Mouse (Mus musculus): ENCODE data around the gene Msn.

Msn gene

DNA sequence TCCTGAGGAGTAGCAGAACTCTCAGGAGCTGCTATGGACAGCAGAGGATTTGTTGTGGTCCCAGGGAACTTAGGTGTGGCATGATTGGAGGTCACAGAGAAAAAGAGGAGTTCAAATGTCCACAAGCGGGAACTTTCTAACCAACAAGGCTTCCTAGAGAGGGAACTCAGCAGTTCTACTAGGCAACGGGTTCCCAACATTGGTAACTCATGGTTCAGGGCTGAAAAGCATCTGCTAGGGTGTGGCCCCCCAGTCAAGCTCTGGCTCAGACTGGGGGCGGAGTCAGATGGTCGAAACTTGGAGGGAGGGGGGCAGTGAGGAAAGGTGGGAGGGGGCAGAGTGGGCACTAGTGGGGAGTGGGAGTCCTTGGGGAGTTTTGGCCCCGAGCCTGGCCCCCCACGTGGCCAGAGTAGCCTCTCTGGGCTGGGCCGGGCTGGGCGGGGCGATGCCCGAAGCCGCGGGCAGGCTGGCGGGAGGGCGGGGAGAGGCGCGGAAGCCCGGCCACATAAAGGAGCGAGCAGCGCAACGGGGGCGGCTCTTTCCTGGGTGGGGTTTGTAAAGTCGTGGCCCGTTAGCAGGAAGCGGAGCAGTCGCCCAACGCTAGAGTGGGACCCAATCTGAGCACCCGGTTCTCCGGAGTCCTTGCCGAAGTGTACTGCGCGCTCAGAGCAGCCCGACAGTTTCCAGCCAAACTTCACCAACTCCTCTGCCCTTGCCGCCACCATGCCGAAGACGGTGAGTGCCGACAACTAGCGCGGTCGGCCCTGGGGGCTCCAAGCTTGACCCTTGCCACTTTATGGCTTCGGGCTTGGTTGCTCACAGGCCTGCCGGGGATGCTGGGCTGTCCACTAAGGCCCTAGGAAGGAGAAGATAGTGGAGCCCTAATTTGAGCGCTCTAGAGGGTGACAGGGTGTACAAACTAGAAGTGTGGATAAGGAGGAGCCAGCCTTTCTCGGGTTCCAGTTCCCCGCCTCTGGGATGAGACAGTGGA, at the start of gene Msn:
Gene Msn (plus strand): TSS at position 534 of the 991 bp plus-strand sequence.
- peak; percentile 86 for DNase-seq (ENCODE audit: low read depth)

- no peak for DNase-seq (ENCODE audit: low read depth)
Measured at GRCm38 (mm10) chrX:96052798-96053197, 43.0 kb upstream of the Msn start.

DNA sequence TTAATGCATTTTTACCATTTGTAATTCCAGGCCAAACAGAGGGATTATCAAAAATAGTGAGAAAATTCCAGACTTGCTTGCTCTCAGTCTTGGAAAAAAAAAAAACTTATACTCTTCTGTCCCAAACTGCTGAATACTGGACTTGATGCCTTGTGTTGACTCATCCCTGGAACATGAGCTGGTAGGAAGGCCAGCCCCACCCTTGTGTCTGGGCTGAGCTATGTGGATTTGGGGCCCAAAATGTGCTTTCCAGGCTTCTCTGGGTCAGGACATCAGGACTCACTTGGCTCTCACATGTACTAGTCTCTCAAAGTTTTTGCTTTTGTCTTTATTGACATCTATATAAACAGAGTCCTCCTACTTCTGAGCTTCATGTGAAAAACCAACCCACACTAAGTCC, 18.1 kb upstream of the Msn start:
- no peak for DNase-seq (ENCODE audit: low read depth)

GRCm38 (mm10) chrX:96086259-96086658, 9.6 kb upstream of the Msn start:
- DNase-seq (ENCODE audit: low read depth), result no peak

DNA sequence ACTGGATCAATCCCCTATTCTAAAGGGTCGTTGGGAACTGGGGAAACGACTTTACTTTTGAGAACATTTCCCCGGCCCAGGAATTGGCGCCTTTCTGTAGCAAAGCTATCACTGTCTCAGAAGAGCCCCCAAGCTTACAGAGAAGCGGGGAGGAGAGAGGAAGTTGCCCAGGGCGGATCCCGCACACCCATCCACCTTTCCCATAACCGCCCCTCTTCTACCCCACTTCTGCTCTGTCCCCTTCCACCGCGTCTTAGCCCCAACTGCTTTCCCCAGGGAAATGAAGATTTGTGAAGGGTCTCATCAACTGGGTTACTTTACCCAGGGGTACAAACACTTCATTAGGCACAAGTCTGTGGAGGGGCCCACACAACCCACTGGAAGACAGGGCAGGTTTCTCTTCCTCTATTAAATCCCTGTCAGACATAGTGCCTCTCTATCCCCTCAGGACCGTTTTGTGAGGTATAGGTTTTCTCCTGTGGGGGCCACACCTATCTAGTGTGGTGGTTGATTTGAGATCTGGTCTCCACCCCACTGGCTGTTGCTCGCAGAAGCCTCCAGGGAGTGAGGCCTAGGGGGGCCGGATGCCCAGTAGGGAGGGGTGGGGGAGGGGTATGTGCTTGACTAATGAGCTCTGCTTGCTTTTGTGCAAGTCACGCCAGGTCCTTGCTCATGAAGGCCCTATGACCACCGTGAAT, 820 bp downstream of the Msn start:
- peak; percentile 86 for DNase-seq (ENCODE audit: low read depth)

GRCm38 (mm10) chrX:96097491-96097970, 1.7 kb downstream of the Msn start:
- peak; percentile 56 for DNase-seq (ENCODE audit: low read depth)

GRCm38 (mm10) chrX:96099003-96099402, 3.2 kb downstream of the Msn start:
- DNase-seq (ENCODE audit: low read depth), result no peak

DNA sequence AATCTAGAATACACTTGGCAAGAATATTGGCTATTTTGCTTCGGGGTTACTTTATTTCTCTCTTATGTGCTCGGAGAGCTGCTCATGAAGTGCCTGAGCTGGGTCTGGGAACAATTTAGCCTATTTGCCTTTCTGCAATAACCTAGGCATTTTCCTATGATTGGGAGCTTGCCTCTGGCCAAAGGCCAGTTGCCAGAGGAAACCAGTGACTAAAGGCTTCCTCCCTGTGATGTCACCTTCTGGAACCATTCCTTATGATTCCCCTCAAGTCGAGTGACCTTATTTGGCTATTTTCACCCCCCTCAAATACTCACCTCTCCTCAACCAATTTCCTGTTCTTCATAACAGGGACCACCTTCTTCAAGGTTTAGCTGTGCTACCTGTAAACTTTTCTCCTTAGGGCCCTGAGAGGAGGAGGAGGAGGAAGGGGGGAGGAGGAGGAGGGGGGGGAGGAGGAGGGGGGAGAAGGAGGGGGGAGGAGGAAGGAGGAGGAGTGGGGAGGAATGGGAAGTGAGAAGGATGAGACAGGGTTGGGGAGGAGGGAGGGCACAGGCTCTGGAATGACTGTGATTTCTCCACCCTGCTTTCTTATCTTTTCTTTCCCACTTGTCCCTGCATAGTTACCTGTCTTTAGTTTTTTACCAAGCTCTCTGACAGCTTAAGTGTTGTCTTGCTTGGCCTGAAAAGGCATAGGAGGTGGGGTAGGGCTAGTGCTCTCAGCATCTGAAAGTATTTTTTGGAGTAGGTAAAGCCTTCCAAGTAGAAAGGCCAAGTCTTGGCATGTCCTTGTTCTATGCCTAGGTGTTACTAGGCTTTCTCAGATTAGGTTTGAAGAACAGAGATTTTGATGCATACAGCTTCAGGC, 11.8 kb downstream of the Msn start:
- DNase-seq (ENCODE audit: low read depth), result no peak

DNA sequence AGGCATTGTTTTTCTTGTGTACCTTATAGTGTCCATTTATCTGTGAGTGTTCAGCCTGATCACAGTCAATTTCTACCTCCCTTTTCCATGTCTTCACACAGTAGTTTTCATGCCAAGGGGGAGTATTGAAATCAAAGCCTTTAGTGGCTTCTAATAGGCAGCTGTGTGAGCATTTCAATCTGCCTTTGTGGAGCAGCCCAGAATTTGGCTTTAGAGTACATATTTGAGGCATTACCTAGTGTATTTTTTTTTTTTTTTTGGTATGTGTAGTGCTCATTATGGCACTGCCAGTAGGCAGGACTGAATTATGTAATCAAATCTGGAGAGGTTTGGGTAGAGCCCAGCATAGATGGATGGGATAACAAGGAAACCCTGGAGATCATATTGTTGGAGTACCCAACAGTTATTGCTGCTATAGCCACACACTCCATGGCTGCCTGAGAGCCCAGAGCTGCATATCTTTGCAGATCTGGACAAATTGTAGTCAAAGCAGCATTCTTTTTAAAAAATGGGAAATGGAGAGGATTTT, 17.3 kb downstream of the Msn start:
- no peak for DNase-seq (ENCODE audit: low read depth)

GRCm38 (mm10) chrX:96115501-96115900, 19.7 kb downstream of the Msn start:
- no peak for DNase-seq (ENCODE audit: low read depth)

- DNase-seq (ENCODE audit: low read depth), result no peak
Measured at GRCm38 (mm10) chrX:96117366-96117765, 21.5 kb downstream of the Msn start.

DNA sequence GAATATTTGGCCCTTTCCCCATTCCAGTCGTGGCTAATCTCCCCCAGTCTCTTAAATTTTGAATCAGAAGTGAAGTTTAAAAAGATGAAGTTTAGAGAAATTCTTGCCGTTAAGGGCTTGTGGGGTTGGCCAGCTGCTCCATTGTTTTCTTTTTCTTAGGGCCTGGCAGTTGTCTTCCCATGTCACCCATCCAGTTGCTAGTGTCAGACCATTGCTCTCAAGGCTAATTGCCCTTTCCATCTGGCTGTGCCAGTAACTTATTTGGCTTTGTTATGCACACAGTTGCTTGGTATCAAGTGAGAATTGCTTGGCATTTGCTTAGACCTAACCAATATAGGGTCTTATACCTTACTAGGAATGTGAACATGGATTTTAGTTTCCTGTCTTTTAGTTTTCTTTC, 24.2 kb downstream of the Msn start:
- no peak for DNase-seq (ENCODE audit: low read depth)

GRCm38 (mm10) chrX:96121912-96122311, 26.1 kb downstream of the Msn start:
- no peak for DNase-seq (ENCODE audit: low read depth)

GRCm38 (mm10) chrX:96126803-96127202, 31.0 kb downstream of the Msn start:
- no peak for DNase-seq (ENCODE audit: low read depth)

DNA sequence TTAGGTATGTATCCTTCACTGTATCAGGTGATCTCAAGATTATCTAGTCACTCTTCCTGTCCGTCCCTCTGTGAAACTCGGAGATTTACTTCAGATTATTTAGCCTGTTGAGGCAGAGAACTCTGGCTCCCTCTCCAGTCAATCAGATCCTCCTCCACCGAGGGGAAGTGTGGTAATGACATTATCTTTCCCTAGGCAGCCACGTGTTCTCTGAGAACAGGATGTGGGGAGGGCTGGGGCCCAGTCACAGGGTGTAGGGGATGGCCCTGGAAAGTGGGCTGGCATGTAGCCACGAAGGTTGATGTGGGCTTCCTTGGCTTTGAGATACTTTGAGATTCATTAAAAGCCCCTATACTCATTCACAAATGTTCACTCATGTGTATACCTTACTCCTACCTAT, 34.3 kb downstream of the Msn start:
- peak; percentile 90 for DNase-seq (ENCODE audit: low read depth)

DNA sequence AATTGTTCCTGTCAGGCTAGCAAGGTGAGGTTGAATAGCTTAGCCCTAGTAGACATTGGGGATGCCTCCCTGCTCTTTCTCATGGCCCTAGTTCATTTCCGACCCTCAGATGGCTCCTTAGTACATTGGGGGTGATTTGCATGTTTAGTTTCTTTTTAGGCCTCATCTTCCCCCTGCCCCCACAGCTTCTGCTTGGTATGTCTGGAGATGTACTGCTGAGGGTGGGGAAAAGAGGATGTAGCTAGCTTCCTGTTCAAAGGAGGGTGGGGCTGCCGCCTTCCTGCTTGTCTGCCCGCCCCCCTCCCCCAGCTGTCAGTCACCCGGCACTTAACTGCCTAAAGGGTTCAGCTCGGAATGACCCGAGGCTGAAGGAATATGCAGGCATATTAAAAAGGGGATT, 34.8 kb downstream of the Msn start:
- peak; percentile 84 for DNase-seq (ENCODE audit: low read depth)

- DNase-seq (ENCODE audit: low read depth), result peak; percentile 49
Measured at GRCm38 (mm10) chrX:96133260-96133659, 37.4 kb downstream of the Msn start.

DNA sequence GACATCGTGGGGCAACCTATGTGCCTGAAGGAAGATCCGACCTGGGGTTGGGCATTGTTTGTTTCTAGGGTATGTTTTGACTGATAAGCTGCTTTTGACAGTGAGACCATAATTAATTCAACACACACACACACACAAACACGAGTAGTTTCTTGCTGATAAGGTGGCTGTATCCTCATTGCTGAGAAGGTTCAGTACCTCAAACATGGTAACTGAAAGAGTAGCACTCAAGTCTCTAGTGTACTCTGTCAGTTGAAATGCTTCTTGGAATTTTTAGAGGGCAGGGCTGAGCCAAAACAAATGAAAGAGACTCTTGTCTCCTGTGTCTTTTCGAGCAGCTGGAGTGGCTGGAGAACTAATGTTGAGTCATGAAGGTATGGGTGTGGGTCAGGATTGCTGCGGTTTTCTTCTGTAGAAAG, 38.4 kb downstream of the Msn start:
- DNase-seq (ENCODE audit: low read depth), result no peak

DNA sequence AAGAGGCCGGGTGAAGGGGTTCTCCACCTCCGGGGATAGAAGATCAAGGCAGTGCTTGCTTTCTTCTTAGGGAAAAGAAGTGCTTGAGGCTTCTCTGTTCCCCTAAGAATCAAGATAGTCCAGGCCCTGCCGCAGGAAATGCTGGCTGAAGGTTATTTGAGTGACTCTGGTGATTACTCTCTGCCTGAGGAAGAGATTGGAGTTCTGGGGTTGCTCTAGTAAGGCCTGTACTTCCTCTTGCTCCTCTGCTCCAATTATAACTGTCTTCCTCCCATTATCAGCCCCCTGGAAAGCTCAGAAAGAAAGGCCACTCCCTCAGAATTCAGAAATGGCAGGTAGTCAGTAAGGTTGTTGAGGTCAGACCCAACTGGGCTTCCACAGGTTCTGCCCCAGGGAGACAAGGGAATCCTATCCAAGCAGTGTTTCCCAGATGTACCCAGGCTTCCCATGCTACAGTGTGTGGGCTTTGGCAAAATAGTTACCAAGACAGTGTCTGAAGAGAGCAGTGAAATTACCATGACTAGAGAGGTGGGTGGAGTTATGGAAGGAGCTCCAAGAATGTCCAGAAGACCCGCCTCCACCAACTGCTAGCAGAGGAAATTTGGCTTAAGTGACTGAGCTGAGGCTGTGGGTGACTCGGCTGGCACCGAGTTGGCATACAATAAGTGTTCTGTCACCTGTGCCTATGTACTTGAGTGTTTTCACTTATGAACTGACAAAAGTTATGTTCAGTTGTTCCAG, 39.2 kb downstream of the Msn start:
- no peak for DNase-seq (ENCODE audit: low read depth)

DNA sequence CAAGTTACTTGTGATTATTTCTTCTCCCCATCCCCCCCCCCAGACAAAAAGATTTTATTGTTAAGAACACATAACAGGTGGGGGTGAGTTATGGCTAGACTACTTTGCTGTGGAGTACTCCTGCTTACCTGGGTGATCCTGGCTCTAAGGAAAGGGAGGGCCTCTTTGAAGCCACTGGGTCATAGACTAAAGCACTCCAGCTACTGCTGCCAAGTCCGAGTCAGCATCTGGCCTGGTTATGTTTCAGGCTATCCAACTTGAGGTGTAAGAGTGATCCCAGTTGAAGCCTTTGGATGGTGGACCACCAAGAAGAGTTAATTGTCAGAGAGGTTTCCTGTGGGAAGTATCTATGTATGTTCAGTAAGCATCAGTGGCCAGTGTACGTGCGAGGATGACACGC, 39.7 kb downstream of the Msn start:
- DNase-seq (ENCODE audit: low read depth), result no peak

- DNase-seq (ENCODE audit: low read depth), result no peak
Measured at GRCm38 (mm10) chrX:96139262-96139661, 43.4 kb downstream of the Msn start.
